Mouse (Mus musculus) intestine, postnatal 0 days (tissue): ENCODE data around the gene Slc2a13. TPM values are rescaled to one million over a fixed set of nuclear protein-coding genes. Genes with fewer than 3 reads are reported as not detected.
A peak's percentile ranks its signal among the peaks of the same experiment; 100 is the strongest.

Source experiments
- ATAC-seq: fragments of 200-750 bp; cut with Nextera tagmentation; 2 replicates; pipeline ENCODE4 v1.8.0; 2017; ENCODE audit warnings: mild to moderate bottlenecking, moderate TSS enrichment, moderate library complexity
- H3K27ac ChIP-seq: fragments of 300-500 bp; sonication (generic); 2 replicates; pipeline ENCODE4 v1.5.1; 2014; ENCODE audit warnings: mild to moderate bottlenecking, low read depth, low read length, moderate library complexity
- H3K27me3 ChIP-seq: fragments of 300-500 bp; sonication (generic); replicated peaks from 2 replicates; pipeline ENCODE4 v1.6.1; 2014; ENCODE audit warnings: low read length, mixed read lengths; ENCODE audit not compliant: control insufficient read depth, insufficient read depth
- H3K36me3 ChIP-seq: fragments of 300-500 bp; sonication (generic); 2 replicates; pipeline ENCODE4 v1.6.1; 2014; ENCODE audit warnings: mild to moderate bottlenecking, moderate library complexity; ENCODE audit not compliant: control insufficient read depth, insufficient read depth
- H3K4me1 ChIP-seq: fragments of 300-500 bp; sonication (generic); replicated peaks from 2 replicates; pipeline ENCODE4 v1.6.1; 2014; ENCODE audit warnings: antibody characterized with exemption, low read length, mixed read lengths; ENCODE audit not compliant: control insufficient read depth, insufficient read depth
- H3K4me2 ChIP-seq: fragments of 300-500 bp; sonication (generic); replicated peaks from 2 replicates; pipeline ENCODE4 v1.6.1; 2014; ENCODE audit warnings: low read depth, mild to moderate bottlenecking, moderate library complexity
- H3K4me3 ChIP-seq: fragments of 300-500 bp; sonication (generic); 2 replicates; pipeline ENCODE4 v1.5.1; 2014; ENCODE audit warnings: low read depth, low read length
- H3K9ac ChIP-seq: fragments of 300-500 bp; sonication (generic); 2 replicates; pipeline ENCODE4 v1.6.1; 2014; ENCODE audit warnings: mild to moderate bottlenecking, low read depth, low read length
- H3K9me3 ChIP-seq: fragments of 300-500 bp; sonication (generic); 2 replicates; pipeline ENCODE4 v1.6.1; 2016; ENCODE audit warnings: mixed run types; ENCODE audit not compliant: control insufficient read depth
- CTCF ChIP-seq: sonication (generic); IDR thresholded peaks from 2 replicates; pipeline ENCODE4 v1.5.1; 2016; ENCODE audit warnings: low read depth, mild to moderate bottlenecking, control low read depth, antibody characterized with exemption, moderate library complexity
- WGBS: fragments of 180-500 bp; shearing (Covaris S2); extraction: QIAGEN DNeasy Blood & Tissue Kit; methylation state at CpG from one replicate; pipeline ENCODE4 v1.1.7; 2014; 5-methylcytosine and 5-hydroxymethylcytosine counted together
- polyA plus RNA-seq: library from polyadenylated mRNA; unstranded; fragments of >200 nt; fragmentation: Nextera tagmentation; extraction: Ambion mirVana; gene quantifications from 2 replicates; pipeline ENCODE4 v1.2.1, GENCODE M21; 2015

The Slc2a13 gene
- polyA plus RNA-seq, 1 experiment from 2014 or later = 0.76 TPM

GRCm38 (mm10) chr15:91479924-91480615, 93.0 kb downstream of the Slc2a13 start:
- Histone ChIP-seq H3K9ac (no peak overlapping the region), H3K36me3 (no peaks in the 10 kb centered on the region), H3K4me1 (no peaks in the 10 kb centered on the region), H3K4me2 (no peak overlapping the region), H3K4me3 (no peak overlapping the region), H3K27ac (no peak overlapping the region), H3K9me3 (no peaks in the 10 kb centered on the region), H3K27me3 (no peaks in the 10 kb centered on the region)
- 92% methylated on average over 14 of the region's 14 CpGs for WGBS
- no peak for ATAC-seq
- TF ChIP-seq CTCF = no peak

DNA sequence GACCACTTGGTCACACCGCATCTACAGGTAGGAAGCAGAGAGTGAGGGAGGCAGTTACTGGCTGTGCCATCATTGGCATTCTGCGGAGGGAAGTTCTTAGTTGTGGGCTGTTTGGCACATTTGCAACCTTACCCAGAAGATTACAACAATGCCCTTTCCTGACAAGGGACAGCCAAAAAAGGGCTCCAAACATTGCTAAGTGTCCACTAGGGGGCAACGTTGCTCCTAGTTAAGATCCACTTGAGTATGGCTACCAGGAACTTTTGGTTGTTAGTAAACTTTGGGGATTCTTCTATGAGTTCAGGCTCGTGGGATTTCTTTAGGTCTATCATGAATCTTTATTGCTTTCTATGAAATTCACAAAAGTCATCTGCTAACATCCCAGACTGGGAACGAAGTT, 95.3 kb downstream of the Slc2a13 start:
- no peaks in the 10 kb centered on the region for H3K4me1 ChIP-seq
- no peak overlapping the region for H3K4me3 ChIP-seq
- WGBS = 30% methylated on average over 5 of the region's 5 CpGs
- TF ChIP-seq CTCF = peak; percentile 81
- H3K27ac ChIP-seq = no peak overlapping the region
- H3K4me2 ChIP-seq = no peak overlapping the region
- H3K9me3 ChIP-seq = peaks cover 4% of the 10 kb centered on the region; the same call in 1 of the 2 replicates
- H3K27me3 ChIP-seq = no peaks in the 10 kb centered on the region
- H3K9ac ChIP-seq = no peak overlapping the region
- no peak for ATAC-seq
- H3K36me3 ChIP-seq = no peaks in the 10 kb centered on the region

DNA sequence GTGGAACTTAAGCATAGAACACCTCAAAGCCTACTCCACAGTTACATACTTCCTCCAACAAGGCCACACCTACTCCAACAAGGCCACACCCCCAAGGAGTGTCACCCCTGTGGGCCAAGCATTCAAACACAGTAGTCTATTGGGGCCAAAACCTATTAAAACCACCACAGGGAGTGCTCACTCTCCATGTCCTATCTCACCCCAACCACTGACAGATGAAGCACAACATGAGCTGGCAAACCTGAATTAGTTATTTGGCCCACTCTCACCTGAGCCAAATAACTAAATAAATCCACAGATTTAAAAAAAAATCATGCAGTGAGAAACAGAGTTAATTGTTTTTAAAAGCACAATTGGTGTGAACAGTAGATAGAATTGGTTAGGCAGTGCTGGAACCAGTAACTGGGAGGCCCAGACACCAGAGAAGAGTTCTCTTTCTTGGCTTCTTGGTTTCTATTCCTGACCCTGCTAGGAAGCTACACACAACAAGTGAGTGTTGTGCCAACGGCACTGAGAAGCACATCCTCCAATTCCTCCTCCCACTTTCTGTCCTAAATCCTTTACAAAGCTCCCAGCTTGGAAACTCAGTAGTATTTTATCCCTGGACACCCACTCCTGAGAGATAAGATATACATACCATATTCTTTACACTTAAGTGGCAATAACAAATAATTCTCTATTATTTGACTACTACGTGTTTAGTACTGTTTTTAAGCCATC, 99.2 kb downstream of the Slc2a13 start:
- Histone ChIP-seq H3K36me3 (no peaks in the 10 kb centered on the region), H3K4me1 (no peaks in the 10 kb centered on the region), H3K27me3 (no peaks in the 10 kb centered on the region), H3K4me3 (no peak overlapping the region), H3K27ac (no peak overlapping the region), H3K9ac (no peak overlapping the region), H3K4me2 (no peak overlapping the region), H3K9me3 (peaks cover 4% of the 10 kb centered on the region; the same call in 1 of the 2 replicates)
- ATAC-seq = no peak
- no peak for TF ChIP-seq CTCF
- WGBS = 80% methylated on average over 2 of the region's 2 CpGs

GRCm38 (mm10) chr15:91465331-91465730, 107.7 kb downstream of the Slc2a13 start:
- Histone ChIP-seq H3K4me3 (no peak overlapping the region), H3K27me3 (no peaks in the 10 kb centered on the region), H3K27ac (no peak overlapping the region), H3K9ac (no peak overlapping the region), H3K4me1 (no peaks in the 10 kb centered on the region), H3K36me3 (no peaks in the 10 kb centered on the region), H3K4me2 (no peak overlapping the region), H3K9me3 (no peaks in the 10 kb centered on the region)
- WGBS = 66% methylated on average over 3 of the region's 3 CpGs
- no peak for TF ChIP-seq CTCF
- ATAC-seq = no peak

DNA sequence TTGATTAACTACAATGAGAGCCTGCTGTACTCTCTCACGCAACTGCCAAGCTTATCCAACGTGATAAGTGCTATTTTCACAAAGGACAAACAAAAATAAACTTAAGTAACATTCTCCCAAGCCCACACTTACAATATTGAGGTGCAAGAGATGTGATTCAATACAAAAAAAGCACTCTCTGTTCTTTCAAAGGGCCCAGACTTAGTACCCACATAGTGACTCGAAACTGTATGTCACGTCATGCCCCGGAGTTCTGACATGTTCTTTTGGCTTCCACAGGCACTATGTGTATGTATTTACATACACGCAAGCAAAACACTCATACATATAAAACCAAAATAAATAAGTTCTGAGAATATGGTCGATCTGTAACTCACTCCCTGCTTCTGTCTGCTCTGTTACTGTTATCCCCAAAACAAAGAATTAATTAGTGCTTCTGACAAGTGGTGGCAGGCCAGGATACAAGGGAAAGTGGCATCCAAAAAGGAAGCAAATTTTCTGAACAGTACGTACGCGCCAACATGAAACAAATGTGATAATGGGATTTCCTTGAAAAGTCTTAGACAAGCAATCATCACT, 109.1 kb downstream of the Slc2a13 start:
- H3K27ac ChIP-seq = no peak overlapping the region
- H3K36me3 ChIP-seq = no peaks in the 10 kb centered on the region
- WGBS = 86% methylated on average over 10 of the region's 10 CpGs
- no peak overlapping the region for H3K4me3 ChIP-seq
- ATAC-seq = no peak
- no peaks in the 10 kb centered on the region for H3K4me1 ChIP-seq
- H3K27me3 ChIP-seq = no peaks in the 10 kb centered on the region
- no peaks in the 10 kb centered on the region for H3K9me3 ChIP-seq
- H3K4me2 ChIP-seq = no peak overlapping the region
- no peak overlapping the region for H3K9ac ChIP-seq
- no peak for TF ChIP-seq CTCF

- Histone ChIP-seq H3K27me3 (no peaks in the 10 kb centered on the region), H3K4me1 (no peaks in the 10 kb centered on the region), H3K27ac (no peak overlapping the region), H3K4me2 (no peak overlapping the region), H3K9ac (no peak overlapping the region), H3K4me3 (no peak overlapping the region), H3K36me3 (no peaks in the 10 kb centered on the region), H3K9me3 (no peaks in the 10 kb centered on the region)
- TF ChIP-seq CTCF = no peak
- no peak for ATAC-seq
- WGBS = 72% methylated on average over 16 of the region's 16 CpGs
Observed at GRCm38 (mm10) chr15:91463026-91463661, 109.9 kb downstream of the Slc2a13 start.
